Mouse (Mus musculus) left cerebral cortex, postnatal 4 days (tissue): ENCODE results near the gene Gpkow. TPM values are rescaled to one million over a fixed set of nuclear protein-coding genes. Genes with fewer than 3 reads are reported as not detected.
"Not testable (repeated sequence)": the region's sequence is repeated elsewhere in the genome, so short reads cannot be mapped to it uniquely, and the experiment has no call there.

Experiments used
- DNase-seq: peaks from one replicate; pipeline ENCODE4 v3.0.0-alpha.2; 2022
- intact Hi-C: fragments of 180-260 bp; cut with DNase I; formaldehyde crosslinking; loops from one replicate; pipeline ENCODE4 v1.15.1; 2025
- total RNA-seq, 2 experiments: library from RNA; stranded (reverse); gene quantifications; 2 replicates each; pipeline ENCODE4 v1.2.3; 2021

Gene Gpkow
- total RNA-seq, 2 experiments from 2014 or later, result 39.0 to 42.0 TPM

DNA sequence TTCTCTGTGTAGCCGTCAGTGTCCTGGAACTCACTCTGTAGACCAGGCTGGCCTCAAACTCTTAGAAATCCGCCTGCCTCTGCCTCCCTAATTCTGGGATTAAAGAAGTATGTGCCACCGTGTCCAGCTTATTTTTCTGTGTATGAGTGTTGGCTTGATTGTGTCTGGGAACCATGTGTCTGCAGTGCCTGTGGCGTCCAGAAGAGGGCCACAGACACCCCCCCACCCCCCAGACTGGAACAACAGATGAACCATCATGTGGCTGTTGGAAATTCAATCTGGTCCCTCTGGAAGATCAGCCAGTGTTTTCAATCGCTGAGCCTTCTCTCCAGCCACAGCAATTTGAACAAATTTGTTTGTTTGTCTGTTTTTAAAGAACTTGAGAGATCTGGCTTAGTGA is 46.5 kb downstream of the Gpkow start:
- intact Hi-C loops, result no loop called here

DNA sequence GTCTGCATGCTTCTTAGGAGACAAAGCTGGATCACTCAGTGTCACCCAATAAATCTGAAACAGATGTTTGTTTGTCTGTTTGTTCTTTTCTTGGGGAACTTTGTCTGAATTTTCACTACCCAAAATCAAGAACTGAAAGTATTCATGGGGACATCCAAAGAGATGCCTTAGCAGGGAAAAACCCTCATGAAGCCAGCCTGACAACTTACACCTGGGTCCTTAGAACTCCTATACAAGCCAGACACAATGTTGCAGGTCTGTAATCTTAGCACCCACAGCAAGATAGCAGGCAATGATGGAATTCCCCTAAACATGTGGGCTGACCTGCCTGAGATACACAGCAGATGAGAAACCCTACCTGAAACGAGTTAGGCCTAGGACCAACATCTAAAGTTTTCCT is 48.0 kb downstream of the Gpkow start:
- DNase-seq, result no peak
- intact Hi-C loops, result no loop called here

More for the DNA sequence above, 46.5 kb downstream of the Gpkow start:
- DNase-seq, result no peak

DNA sequence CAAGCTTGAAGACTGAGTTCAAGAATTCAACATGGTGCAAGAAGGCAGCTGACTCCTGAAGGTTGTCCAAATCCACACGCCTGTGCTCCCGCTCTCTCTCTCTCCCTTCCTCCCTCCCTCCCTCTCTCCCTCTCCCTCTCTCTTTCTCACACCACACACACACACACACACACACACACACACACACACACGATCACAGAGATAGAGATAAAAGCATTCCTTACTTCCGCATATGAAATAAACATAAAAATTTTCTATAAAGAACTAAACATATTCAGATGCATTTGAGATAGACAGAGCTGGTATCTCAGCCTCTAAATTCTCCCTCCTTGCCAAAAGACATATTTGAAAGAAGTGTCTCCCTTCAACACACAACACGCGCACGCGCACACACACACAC is 48.5 kb downstream of the Gpkow start:
- intact Hi-C loops, result no loop called here
- no peak for DNase-seq

DNA sequence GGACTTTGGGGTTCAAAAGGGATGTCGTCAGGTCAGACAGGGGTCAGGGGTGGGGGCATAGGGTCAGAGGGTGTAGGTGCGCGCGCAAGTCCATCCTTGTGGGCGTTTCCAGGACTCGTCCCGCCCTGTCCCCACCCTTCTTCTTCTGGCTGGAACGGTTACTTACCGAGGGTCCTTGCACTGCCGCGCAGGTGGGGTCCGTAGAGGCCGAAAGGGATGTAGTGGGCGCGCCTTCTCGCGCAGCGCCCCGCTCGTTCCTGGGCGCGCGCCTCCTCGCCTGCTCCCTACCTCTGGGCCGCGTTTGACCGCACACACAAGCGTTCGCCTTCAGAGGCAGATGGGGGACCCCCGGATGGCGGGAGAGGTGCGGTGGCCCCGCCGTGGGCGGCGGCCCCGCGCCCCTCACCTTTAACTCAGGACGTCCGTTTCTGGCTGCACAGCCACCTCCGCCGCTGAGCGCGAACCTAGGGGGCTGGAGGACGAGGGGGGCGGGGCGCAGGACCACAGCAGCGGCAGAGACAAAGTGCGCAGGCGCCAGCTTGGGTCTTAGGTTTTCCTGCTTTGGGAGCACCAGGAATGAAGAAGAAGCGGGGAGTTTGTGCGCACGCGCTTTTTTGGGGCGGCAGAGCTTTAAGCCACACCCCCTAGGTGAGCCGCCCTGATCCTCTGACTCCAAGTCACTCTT is 53.6 kb downstream of the Gpkow start, which contains the start of gene Ccdc120:
TSS of gene Ccdc120 (minus strand) at position 474 of the 685 bp plus-strand sequence.
- DNase-seq, result peak; percentile 85
- intact Hi-C loops, result no loop called here

DNA sequence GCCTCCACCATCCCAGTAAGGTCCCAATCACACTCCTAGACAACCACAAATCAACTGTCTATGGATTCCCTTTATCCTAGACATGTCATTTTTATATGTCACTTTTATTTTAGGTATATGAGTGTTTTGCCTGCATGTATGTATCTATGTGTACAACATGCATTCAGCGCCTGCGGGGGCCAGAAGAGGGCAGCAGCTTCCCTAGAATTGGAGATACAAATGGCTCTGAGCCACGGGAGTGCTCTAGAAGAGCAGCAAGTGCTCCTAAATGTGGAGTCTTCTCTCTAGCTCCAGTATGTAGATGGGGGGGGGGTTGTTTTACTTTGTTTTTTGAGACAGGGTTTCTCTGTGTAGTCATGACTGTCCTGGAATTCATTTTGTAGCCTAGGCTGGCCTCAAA is 56.7 kb downstream of the Gpkow start:
- intact Hi-C loops, DNase-seq: not testable (repeated sequence)

Other genes starting within 250 kb of the Gpkow start
- under 1 TPM in 1 of 2 experiments, not detected in 1; 0.26 TPM for gene Foxp3, start 123.5 kb upstream of the Gpkow start, total RNA-seq
- gene Ppp1r3f, start 122.8 kb upstream of the Gpkow start, total RNA-seq, result 10 to 100 TPM in 1 of 2 experiments, 1 to 10 TPM in 1; 9.2 to 10.0 TPM
- 10 to 100 TPM; 24.8 to 26.3 TPM for gene Ccdc22, start 91.6 kb upstream of the Gpkow start, total RNA-seq
- gene Cacna1f, start 90.0 kb upstream of the Gpkow start, total RNA-seq, result under 1 TPM in 1 of 2 experiments, not detected in 1; 0.22 TPM
- 100 to 1,000 TPM; 573 to 717 TPM for gene Syp, start 58.7 kb upstream of the Gpkow start, total RNA-seq
- gene Prickle3, start 39.9 kb upstream of the Gpkow start, total RNA-seq, result 1 to 10 TPM; 1.4 to 1.9 TPM
- gene Plp2, start 25.7 kb upstream of the Gpkow start, total RNA-seq, result 10 to 100 TPM; 19.3 to 26.5 TPM
- gene Magix, start 15.9 kb upstream of the Gpkow start, total RNA-seq, result under 1 TPM; 0.22 to 0.38 TPM
- gene Wdr45, start 17.2 kb downstream of the Gpkow start, total RNA-seq, result 10 to 100 TPM; 32.0 to 34.9 TPM
- under 1 TPM in 1 of 2 experiments, not detected in 1; 0.60 TPM for gene Gm45208, start 25.1 kb downstream of the Gpkow start, total RNA-seq
- gene Praf2, start 31.3 kb downstream of the Gpkow start, total RNA-seq, result 10 to 100 TPM; 70.0 to 84.0 TPM
- 10 to 100 TPM; 56.2 to 65.4 TPM for gene Ccdc120, start 53.8 kb downstream of the Gpkow start, total RNA-seq
- gene Tfe3, start 65.4 kb downstream of the Gpkow start, total RNA-seq, result 10 to 100 TPM; 24.0 to 29.0 TPM
- 10 to 100 TPM; 79.8 to 81.2 TPM for gene Gripap1, start 92.6 kb downstream of the Gpkow start, total RNA-seq
- 10 to 100 TPM; 10.9 to 12.9 TPM for gene Kcnd1, start 125.2 kb downstream of the Gpkow start, total RNA-seq
- gene Otud5, start 144.2 kb downstream of the Gpkow start, total RNA-seq, result 10 to 100 TPM; 63.8 to 69.8 TPM
- gene Pim2, start 181.1 kb downstream of the Gpkow start, total RNA-seq, result 10 to 100 TPM; 25.4 to 27.2 TPM
- gene Slc35a2, start 186.9 kb downstream of the Gpkow start, total RNA-seq, result 10 to 100 TPM; 40.5 to 41.7 TPM
- 10 to 100 TPM; 92.7 to 98.2 TPM for gene Pqbp1, start 202.1 kb downstream of the Gpkow start, total RNA-seq
- 10 to 100 TPM; 46.6 to 54.4 TPM for gene Timm17b, start 202.2 kb downstream of the Gpkow start, total RNA-seq
- gene Gm10491, start 210.7 kb downstream of the Gpkow start, total RNA-seq, result not detected
- gene Gm10490, start 212.4 kb downstream of the Gpkow start, total RNA-seq, result not detected
- gene Pcsk1n, start 222.7 kb downstream of the Gpkow start, total RNA-seq, result 100 to 1,000 TPM; 188 to 204 TPM
- gene Eras, start 231.5 kb downstream of the Gpkow start, total RNA-seq, result not detected